Mouse (Mus musculus) 3T3-L1 (cell line): Measurements from ENCODE around the gene Ttc9c.

Experiments
- DNase-seq: peaks from one replicate; pipeline ENCODE4 v3.0.0-alpha.2; 2015; ENCODE audit warnings: low read depth, low spot score

Gene Ttc9c

DNA sequence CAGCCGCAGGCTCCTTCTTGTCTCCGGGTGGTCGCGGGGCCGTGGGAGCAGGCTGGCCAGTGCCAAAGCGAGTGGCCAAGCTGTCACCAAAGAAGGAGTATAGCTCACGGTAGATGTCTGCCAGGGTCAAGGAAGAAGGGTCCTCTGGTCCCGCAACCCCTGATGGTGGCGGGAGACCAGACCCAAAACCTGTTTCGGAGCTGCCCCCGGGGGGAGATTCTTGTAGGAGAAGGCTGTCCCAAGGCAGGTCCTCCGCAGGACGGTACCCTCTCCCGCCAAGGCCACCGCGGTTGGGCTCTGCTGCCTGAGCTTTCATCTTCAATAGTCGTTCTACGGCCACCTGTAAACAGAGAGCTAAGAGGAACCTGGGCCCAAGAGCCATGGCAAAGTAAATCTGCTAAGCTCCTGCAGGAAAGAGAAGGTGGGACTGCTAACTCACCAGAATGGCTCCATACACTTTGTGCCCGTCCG, 44.1 kb downstream of the Ttc9c start:
- DNase-seq = peak; percentile 42

DNA sequence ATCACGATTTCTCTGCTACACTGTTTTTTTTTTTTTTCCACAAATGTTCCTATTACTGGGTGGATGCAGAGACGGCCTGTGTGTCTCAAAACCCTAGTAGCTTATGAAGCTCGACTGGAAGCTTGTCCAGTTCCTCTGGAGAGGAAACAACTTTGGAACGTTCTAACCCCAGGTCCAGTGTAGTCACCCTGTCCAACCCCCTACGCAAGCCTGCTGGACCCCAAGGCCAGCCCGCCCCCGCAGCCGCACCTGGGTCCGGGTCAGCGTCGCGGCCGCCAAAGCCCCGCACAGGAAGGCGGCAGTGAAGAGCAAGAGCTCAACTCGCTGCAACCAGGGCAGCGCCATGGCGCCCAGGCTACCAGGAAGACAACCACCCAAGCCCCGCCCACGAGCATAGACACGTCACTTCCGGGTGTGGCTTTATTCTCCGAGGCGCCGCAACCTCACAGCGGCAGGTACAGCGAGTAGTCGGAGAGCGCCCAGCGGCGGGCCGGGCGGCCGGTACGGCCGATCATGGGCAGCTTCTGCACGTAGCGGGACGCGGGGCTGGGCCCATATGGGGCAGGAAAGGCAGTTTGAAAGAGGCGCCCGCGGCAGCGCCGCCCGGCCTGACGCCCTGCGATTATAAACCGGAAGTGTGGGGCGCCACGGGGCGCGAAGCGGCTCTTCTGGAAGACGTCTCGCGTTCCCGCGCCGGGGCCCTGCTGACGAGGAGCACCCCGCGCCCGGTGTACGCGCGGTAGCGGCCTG, 44.9 kb downstream of the Ttc9c start, which contains the start of gene Tmem179b:
Tmem179b (minus strand) TSS at position 382 of the 750 bp plus-strand sequence.
- peak; percentile 97 for DNase-seq

GRCm38 (mm10) chr19:8773409-8773808, 45.7 kb downstream of the Ttc9c start:
- peak; percentile 22 for DNase-seq

DNA sequence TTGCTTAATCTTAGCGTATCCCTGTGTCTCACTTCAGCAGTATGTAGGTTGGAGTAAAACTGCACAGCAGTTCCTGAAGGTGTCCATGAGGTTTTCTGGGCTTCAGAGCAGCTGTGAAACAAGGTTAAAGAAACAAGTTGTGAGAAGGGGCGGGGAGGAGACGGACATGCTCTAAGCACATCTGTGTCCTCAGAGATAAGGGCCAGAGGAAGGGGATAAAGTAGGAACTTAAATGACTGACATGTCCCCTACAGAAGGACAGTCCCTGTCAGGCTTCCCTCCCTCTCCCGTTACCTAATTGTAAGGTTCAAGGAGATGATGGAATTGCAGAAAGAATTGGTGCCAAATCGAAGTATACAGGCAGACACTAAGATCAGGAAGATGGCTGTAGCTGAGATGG, 46.1 kb downstream of the Ttc9c start:
- no peak for DNase-seq

- DNase-seq = no peak
These were observed 48.4 kb downstream of the Ttc9c start, which contains the start of gene Tmem223 for GRCm38 (mm10) chr19:8770567-8771270. Tmem223 (plus strand) TSS chr19:8770996.

- no peak for DNase-seq
These were observed 53.6 kb downstream of the Ttc9c start for GRCm38 (mm10) chr19:8765562-8765961.

DNA sequence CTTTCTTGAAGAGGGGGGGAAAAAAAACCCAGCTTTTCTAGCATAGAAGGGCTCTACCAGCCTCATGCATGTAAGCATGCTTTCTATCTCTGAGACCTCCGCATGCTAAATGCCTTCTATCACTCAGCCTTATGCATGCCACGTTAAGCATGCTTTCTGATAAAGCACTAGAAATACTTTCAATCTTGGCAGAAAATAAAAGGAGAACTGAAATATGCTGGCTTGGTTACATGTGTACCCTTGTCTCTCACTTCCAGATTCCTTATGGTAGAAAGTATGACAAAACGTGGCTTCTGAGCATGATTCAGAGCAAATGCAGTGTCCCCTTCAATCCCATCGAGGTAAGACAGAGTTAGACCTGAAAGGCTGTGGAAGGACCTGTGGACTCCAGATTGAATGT, 55.9 kb downstream of the Ttc9c start:
- DNase-seq = no peak

DNA sequence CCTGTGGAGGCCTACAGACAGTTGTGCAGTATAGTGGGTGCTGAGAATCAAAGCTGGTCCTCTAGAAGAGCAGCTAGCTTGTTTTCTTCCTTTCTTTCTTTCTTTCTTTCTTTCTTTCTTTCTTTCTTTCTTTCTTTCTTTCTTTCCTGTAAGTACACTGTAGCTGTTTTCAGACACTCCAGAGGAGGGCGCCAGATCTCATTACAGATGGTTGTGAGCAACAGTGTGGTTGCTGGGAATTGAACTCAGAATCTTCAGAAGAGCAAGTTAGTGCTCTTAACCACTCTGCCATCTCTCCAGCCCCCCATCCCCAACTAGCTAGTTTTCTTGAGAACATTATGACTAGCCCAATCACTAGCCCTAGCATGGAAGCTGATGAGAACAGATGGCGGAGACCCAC, 58.4 kb downstream of the Ttc9c start:
- no peak for DNase-seq
